Mouse (Mus musculus): Measurements from ENCODE around the gene Tmem217. TPM values are rescaled to one million over a fixed set of nuclear protein-coding genes. Genes with fewer than 3 reads are reported as not detected.

The Tmem217 gene
- polyA plus RNA-seq, 1 experiment, result 0.29 TPM

DNA sequence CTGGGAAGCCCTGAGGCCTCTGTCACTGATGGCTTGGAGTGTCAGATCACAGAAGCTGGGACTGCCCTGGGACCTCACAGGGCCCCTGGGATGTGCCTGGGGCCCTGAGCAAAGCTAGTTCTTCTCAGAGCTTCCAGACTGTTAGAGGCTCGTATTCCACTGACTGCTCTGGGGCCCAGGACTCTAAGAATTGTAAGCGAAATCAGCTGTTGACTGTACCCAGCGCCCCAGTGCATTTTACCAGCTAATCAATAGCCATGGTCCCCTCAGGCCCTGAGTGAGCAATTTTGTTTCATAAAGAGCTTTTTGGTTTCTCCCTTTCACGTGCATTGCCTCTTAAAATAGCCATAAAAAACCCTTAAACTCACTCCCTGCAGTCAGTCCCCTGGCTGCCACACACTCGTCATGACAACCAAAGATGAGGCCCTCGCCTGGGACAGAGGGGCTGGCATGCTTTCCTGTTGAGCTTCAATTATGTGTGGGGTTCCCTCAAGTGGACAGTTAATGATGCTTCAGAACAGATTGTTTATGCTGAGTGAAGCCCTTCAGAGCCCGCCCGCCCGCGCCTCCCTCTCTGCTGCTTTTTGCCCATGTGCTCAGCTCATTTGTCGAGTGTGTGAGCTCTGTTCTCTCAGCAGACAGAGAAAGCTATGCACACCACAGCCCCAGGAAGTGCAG is 37.2 kb upstream of the Tmem217 start:
- Histone ChIP-seq H3K27me3 (ENCODE audit: control insufficient read depth, insufficient read depth, low read length) (no peaks in the 10 kb centered on the region), H3K36me3 (ENCODE audit: control insufficient read depth, insufficient read depth, low read length) (peaks cover 7% of the 10 kb centered on the region), H3K27ac (ENCODE audit: insufficient read depth, low read depth, low read length) (no peak overlapping the region), H3K4me3 (ENCODE audit: low read depth, low read length) (no peak overlapping the region), H3K4me1 (ENCODE audit: control insufficient read depth, insufficient read depth, insufficient read length, low read length) (no peaks in the 10 kb centered on the region)
- TF ChIP-seq POLR2A (IDR thresholded peaks at IDR 0.05; ENCODE audit: low read depth, low read length) (no peak), CTCF (IDR thresholded peaks at IDR 0.05; ENCODE audit: extremely low read depth, insufficient read length, insufficient replicate concordance, low read depth, low read length) (no peak)
- WGBS, result 88% methylated on average over 11 of the region's 11 CpGs

DNA sequence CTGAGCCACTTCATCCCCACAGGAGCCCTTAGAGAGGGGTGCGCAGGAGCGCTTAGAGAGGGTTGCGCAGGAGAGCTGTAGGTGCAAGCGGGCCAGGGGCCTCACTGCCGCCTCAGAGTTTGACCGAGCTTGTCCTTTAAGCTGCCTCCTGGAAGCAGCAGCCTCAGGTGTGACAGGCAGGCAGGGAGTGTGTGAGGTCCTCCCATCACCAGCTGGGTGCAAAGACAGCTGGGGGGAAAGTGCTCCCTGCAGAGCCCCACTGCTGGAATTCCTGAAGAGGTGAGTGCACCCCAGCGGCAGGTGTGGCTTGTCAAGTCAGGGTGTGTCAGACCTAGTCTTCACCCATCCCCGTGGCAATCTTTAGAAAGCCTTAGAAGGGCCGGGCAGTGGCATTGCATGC is 34.7 kb upstream of the Tmem217 start:
- Histone ChIP-seq H3K4me1 (ENCODE audit: control insufficient read depth, insufficient read depth, insufficient read length, low read length) (no peaks in the 10 kb centered on the region), H3K4me3 (ENCODE audit: low read depth, low read length) (no peak overlapping the region), H3K27ac (ENCODE audit: insufficient read depth, low read depth, low read length) (no peak overlapping the region), H3K36me3 (ENCODE audit: control insufficient read depth, insufficient read depth, low read length) (peaks cover 3% of the 10 kb centered on the region), H3K27me3 (ENCODE audit: control insufficient read depth, insufficient read depth, low read length) (no peaks in the 10 kb centered on the region)
- 76% methylated on average over 9 of the region's 9 CpGs for WGBS
- no peak for TF ChIP-seq POLR2A (IDR thresholded peaks at IDR 0.05; ENCODE audit: low read depth, low read length)
- TF ChIP-seq CTCF (IDR thresholded peaks at IDR 0.05; ENCODE audit: extremely low read depth, insufficient read length, insufficient replicate concordance, low read depth, low read length), result no peak

DNA sequence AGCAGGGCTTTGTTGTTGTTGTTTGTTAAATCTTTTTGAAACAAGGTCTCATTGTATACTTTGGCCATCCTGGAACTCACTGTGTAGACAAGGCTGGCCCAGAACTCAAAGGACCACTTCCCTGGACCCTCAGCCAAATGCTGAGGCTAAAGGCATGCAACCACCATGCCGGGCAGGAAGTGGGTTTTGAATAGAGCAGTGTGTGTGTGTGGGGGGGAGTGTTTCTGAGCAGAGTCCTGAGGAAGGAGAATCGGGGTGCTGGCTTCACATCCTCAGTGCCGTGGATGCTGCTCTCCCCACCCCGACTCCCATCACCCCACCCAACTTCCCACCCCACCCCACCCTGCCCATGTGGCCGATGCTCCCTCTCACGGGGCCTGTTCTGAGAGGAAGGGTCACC is 33.3 kb upstream of the Tmem217 start:
- Histone ChIP-seq H3K4me1 (ENCODE audit: control insufficient read depth, insufficient read depth, insufficient read length, low read length) (peaks cover 4% of the 10 kb centered on the region; the same call in 1 of the 2 replicates), H3K27me3 (ENCODE audit: control insufficient read depth, insufficient read depth, low read length) (no peaks in the 10 kb centered on the region), H3K4me3 (ENCODE audit: low read depth, low read length) (no peak overlapping the region), H3K27ac (ENCODE audit: insufficient read depth, low read depth, low read length) (no peak overlapping the region), H3K36me3 (ENCODE audit: control insufficient read depth, insufficient read depth, low read length) (peaks cover 3% of the 10 kb centered on the region)
- WGBS, result 82% methylated on average over 6 of the region's 6 CpGs
- TF ChIP-seq CTCF (IDR thresholded peaks at IDR 0.05; ENCODE audit: extremely low read depth, insufficient read length, insufficient replicate concordance, low read depth, low read length) (no peak), POLR2A (IDR thresholded peaks at IDR 0.05; ENCODE audit: low read depth, low read length) (no peak)

DNA sequence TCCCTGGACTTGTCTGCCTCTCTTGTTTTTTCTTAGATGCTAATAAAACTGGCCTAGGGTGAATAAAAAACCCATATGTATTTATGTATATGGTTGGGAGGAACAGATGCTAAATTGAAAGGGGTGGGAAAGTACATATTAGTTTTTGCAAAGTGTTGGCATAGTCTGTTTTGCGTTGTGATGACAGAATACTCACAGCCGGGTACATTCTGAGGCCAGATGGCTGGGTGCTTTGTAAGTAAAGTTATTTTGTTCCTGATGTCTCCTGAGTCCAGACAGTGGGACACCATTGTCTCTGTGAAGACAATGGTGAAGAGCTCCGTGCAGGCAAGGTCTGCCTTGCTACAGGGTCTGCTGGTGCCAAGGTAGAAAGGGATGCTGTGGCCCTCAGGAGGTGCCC is 32.6 kb upstream of the Tmem217 start:
- TF ChIP-seq POLR2A (IDR thresholded peaks at IDR 0.05; ENCODE audit: low read depth, low read length) (no peak), CTCF (IDR thresholded peaks at IDR 0.05; ENCODE audit: extremely low read depth, insufficient read length, insufficient replicate concordance, low read depth, low read length) (no peak)
- WGBS, result 90% methylated on average over 3 of the region's 3 CpGs
- Histone ChIP-seq H3K27ac (ENCODE audit: insufficient read depth, low read depth, low read length) (no peak overlapping the region), H3K36me3 (ENCODE audit: control insufficient read depth, insufficient read depth, low read length) (peaks cover 3% of the 10 kb centered on the region), H3K27me3 (ENCODE audit: control insufficient read depth, insufficient read depth, low read length) (no peaks in the 10 kb centered on the region), H3K4me1 (ENCODE audit: control insufficient read depth, insufficient read depth, insufficient read length, low read length) (peaks cover 6% of the 10 kb centered on the region; the same call in 1 of the 2 replicates), H3K4me3 (ENCODE audit: low read depth, low read length) (no peak overlapping the region)

DNA sequence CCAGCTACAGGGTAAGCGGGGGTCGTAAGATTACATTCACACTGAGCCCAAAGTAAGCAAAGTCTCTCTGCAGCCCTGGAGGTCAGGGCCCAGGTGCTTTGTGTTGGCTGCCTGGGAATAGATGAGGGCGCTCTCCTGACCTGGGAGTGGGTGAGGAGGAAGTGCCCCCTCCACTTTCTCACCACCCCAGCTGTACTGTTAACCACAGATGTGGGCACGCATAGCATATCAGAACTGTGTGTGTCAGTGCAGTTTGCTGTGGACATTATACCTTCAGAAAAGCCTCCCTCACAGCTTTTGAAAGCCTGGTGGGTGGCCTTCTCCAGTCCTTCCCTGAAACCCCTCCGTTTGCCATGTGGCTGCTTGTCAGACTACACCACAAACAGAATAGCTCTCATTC is 32.1 kb upstream of the Tmem217 start:
- 86% methylated on average over 5 of the region's 5 CpGs for WGBS
- no peak overlapping the region for H3K27ac ChIP-seq (ENCODE audit: insufficient read depth, low read depth, low read length)
- peaks cover 9% of the 10 kb centered on the region; the same call in 1 of the 2 replicates for H3K4me1 ChIP-seq (ENCODE audit: control insufficient read depth, insufficient read depth, insufficient read length, low read length)
- no peaks in the 10 kb centered on the region for H3K27me3 ChIP-seq (ENCODE audit: control insufficient read depth, insufficient read depth, low read length)
- peaks cover 3% of the 10 kb centered on the region for H3K36me3 ChIP-seq (ENCODE audit: control insufficient read depth, insufficient read depth, low read length)
- TF ChIP-seq POLR2A (IDR thresholded peaks at IDR 0.05; ENCODE audit: low read depth, low read length), result no peak
- no peak for TF ChIP-seq CTCF (IDR thresholded peaks at IDR 0.05; ENCODE audit: extremely low read depth, insufficient read length, insufficient replicate concordance, low read depth, low read length)
- H3K4me3 ChIP-seq (ENCODE audit: low read depth, low read length), result no peak overlapping the region

DNA sequence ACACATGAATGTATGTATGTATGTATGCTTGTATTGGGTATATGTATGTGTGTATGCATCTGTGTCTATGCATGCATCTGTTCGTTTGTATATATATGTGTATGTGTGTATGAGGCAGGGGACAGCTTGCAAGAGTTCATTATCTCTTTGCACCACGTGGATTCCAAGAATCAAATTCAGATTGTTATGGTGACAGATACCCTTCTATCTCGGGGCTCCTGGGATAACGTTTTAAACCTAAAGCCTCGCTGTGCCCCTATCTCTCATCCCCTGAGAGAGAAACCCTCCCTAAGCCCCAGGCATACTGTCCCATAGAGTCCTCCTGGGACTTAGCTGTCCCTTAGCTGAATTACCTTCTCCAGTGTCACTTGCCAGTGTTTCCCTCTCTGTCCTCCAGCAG is 31.4 kb upstream of the Tmem217 start:
- H3K4me1 ChIP-seq (ENCODE audit: control insufficient read depth, insufficient read depth, insufficient read length, low read length), result peaks cover 16% of the 10 kb centered on the region; the same call in 1 of the 2 replicates
- H3K27ac ChIP-seq (ENCODE audit: insufficient read depth, low read depth, low read length), result no peak overlapping the region
- peaks cover 9% of the 10 kb centered on the region for H3K36me3 ChIP-seq (ENCODE audit: control insufficient read depth, insufficient read depth, low read length)
- 86% methylated on average over 5 of the region's 5 CpGs for WGBS
- H3K4me3 ChIP-seq (ENCODE audit: low read depth, low read length), result no peak overlapping the region
- no peaks in the 10 kb centered on the region for H3K27me3 ChIP-seq (ENCODE audit: control insufficient read depth, insufficient read depth, low read length)
- TF ChIP-seq CTCF (IDR thresholded peaks at IDR 0.05; ENCODE audit: extremely low read depth, insufficient read length, insufficient replicate concordance, low read depth, low read length), result no peak
- no peak for TF ChIP-seq POLR2A (IDR thresholded peaks at IDR 0.05; ENCODE audit: low read depth, low read length)

DNA sequence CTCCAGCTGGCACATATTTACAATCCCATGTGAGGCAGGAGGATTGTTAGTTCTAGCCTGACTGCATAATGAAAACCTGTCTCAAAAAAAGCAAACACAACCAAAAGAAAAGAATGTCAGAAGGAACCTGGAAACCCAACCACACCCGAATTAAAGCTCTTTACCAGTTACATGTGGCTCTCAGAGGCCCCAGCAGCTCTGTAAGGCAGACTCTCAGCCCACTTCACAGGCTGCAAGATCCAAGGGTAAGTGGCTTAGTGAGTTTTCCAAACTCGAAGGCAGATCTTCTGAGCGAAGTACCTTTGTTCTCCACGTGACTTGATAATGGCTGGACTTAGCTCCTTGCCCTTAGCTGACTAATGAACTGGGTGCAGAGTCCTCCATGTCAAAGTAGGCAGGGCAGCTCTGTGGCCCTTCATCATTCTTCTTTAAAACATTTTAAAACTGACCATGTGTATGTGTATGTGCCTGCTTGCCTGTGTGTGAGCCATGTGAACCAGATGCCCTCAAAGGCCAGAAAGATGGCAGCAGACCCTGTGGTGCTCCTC is 27.5 kb upstream of the Tmem217 start:
- H3K27ac ChIP-seq (ENCODE audit: insufficient read depth, low read depth, low read length), result peak overlapping the region; percentile 79
- WGBS, result 30% methylated on average over 4 of the region's 4 CpGs

More for the DNA sequence above, 27.5 kb upstream of the Tmem217 start:
- H3K4me3 ChIP-seq (ENCODE audit: low read depth, low read length), result peak overlapping the region; percentile 4; the same call in 1 of the 2 replicates
- peaks cover 28% of the 10 kb centered on the region for H3K36me3 ChIP-seq (ENCODE audit: control insufficient read depth, insufficient read depth, low read length)
- peaks cover 18% of the 10 kb centered on the region; the same call in 1 of the 2 replicates for H3K4me1 ChIP-seq (ENCODE audit: control insufficient read depth, insufficient read depth, insufficient read length, low read length)
- H3K27me3 ChIP-seq (ENCODE audit: control insufficient read depth, insufficient read depth, low read length), result no peaks in the 10 kb centered on the region
- TF ChIP-seq CTCF (IDR thresholded peaks at IDR 0.05; ENCODE audit: extremely low read depth, insufficient read length, insufficient replicate concordance, low read depth, low read length), result no peak
- no peak for TF ChIP-seq POLR2A (IDR thresholded peaks at IDR 0.05; ENCODE audit: low read depth, low read length)

All from small intestine, adult 2 months (tissue).